Mouse (Mus musculus) hindbrain, embryonic 13.5 days (tissue): ENCODE results near the gene Prr9. TPM values are rescaled to one million over a fixed set of nuclear protein-coding genes. Genes with fewer than 3 reads are reported as not detected.
A peak's percentile ranks its signal among the peaks of the same experiment; 100 is the strongest.

Source experiments
- ATAC-seq: fragments of 200-750 bp; cut with Nextera tagmentation; 2 replicates; pipeline ENCODE4 v1.8.0; 2017; ENCODE audit warnings: moderate TSS enrichment; ENCODE audit not compliant: low FRiP score
- H3K27ac ChIP-seq: fragments of 300-500 bp; sonication (generic); 2 replicates; pipeline ENCODE4 v1.5.1; 2015; ENCODE audit warnings: inconsistent platforms, mild to moderate bottlenecking, moderate library complexity
- H3K27me3 ChIP-seq: fragments of 300-500 bp; sonication (generic); 2 replicates; pipeline ENCODE4 v1.6.1; 2015; ENCODE audit warnings: mild to moderate bottlenecking, inconsistent platforms
- H3K36me3 ChIP-seq: fragments of 300-500 bp; sonication (generic); 2 replicates; pipeline ENCODE4 v1.6.1; 2015; ENCODE audit warnings: mild to moderate bottlenecking, inconsistent platforms
- H3K4me1 ChIP-seq: fragments of 300-500 bp; sonication (generic); replicated peaks from 2 replicates; pipeline ENCODE4 v1.6.1; 2015; ENCODE audit warnings: inconsistent platforms
- H3K4me2 ChIP-seq: fragments of 300-500 bp; sonication (generic); 2 replicates; pipeline ENCODE4 v1.6.1; 2015; ENCODE audit warnings: inconsistent platforms, mild to moderate bottlenecking, moderate library complexity
- H3K4me3 ChIP-seq: fragments of 300-500 bp; sonication (generic); 2 replicates; pipeline ENCODE4 v1.5.1; 2015; ENCODE audit warnings: mild to moderate bottlenecking, inconsistent platforms
- H3K9ac ChIP-seq: fragments of 300-500 bp; sonication (generic); 2 replicates; pipeline ENCODE4 v1.6.1; 2015; ENCODE audit warnings: mild to moderate bottlenecking, inconsistent platforms
- H3K9me3 ChIP-seq: fragments of 300-500 bp; sonication (generic); 2 replicates; pipeline ENCODE4 v1.6.1; 2016; ENCODE audit warnings: inconsistent platforms
- WGBS: fragments of 180-500 bp; shearing (Covaris S2); methylation state at CpG from one replicate; pipeline ENCODE4 v1.1.7; 2015; 5-methylcytosine and 5-hydroxymethylcytosine counted together
- polyA plus RNA-seq: library from polyadenylated mRNA; unstranded; fragments of >200 nt; fragmentation: Nextera tagmentation; extraction: Ambion mirVana; gene quantifications from 2 replicates; pipeline ENCODE4 v1.2.1, GENCODE M21; 2015

The Prr9 gene
- polyA plus RNA-seq, 1 experiment from 2014 or later = not detected

DNA sequence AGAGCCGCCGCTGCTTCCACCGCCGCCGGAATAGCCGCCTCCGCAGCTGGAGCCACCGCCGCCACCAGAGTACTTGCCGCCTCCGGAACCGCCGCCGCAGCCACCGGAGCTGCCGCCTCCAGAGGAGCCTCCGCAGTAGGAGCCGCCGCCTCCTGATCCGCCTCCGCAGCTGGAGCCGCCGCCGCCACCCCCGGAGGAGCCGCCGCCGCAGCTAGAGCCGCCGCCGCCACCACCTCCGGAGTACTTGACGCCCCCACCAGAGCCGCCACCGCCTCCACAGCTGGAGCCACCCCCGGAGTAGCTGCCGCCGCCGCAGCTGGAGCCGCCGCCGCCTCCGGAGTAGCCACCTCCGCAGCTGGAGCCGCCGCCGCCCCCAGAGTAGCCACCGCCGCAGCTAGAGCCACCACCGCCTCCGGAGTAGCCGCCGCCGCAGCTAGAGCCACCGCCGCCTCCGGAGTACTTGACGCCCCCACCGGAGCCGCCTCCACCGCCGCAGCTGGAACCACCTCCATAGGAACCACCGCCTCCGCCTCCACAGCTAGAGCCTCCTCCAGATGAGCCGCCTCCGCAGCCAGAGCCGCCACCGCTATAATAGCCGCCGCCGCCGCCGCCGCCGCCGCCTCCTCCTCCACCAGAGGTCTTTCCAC is 42.3 kb downstream of the Prr9 start:
- Histone ChIP-seq H3K4me2 (peak overlapping the region; percentile 67), H3K9me3 (no peaks in the 10 kb centered on the region), H3K27ac (peak overlapping the region; percentile 97), H3K9ac (peak overlapping the region; percentile 89), H3K27me3 (peaks cover 32% of the 10 kb centered on the region), H3K4me1 (peaks cover 19% of the 10 kb centered on the region), H3K36me3 (no peaks in the 10 kb centered on the region), H3K4me3 (peak overlapping the region; percentile 72)
- ATAC-seq = peak; percentile 79
- WGBS = 0% methylated on average over 57 of the region's 76 CpGs

DNA sequence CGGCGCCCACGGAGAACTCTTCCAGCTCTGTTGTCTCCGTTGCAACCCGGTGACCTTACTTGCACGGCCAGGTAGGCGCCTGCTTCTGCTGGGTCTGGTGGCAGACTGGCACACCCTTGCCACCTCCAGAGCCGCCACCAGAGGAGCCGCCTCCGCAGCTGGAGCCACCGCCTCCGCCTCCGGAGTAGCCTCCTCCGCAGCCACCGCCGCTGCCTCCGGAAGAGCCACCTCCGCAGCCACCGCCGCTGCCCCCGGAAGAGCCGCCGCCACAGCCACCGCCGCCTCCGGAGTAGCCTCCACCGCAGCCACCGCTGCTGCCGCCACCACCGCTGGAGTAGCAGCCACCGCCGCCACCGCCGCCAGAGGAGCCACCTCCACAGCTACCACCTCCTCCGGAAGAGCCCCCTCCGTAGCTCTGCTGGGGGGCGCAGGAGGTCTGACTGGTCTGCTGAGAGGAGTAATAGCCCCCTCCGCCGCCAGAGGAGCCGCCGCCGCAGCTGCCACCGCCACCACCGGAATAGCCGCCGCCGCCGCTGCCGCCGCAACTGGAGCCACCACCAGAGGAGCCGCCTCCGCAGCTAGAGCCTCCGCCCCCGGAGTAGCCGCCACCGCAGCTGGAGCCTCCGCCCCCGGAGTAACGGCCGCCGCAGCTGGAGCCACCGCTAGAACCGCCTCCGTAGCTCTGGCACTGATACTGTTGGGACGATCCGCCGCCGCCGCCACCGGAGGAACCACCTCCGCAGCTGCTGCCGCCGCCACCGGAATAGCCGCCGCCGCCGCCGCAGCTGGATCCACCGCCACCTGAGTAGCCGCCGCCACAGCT is 43.1 kb downstream of the Prr9 start:
- H3K4me1 ChIP-seq = peaks cover 19% of the 10 kb centered on the region
- H3K27me3 ChIP-seq = peaks cover 32% of the 10 kb centered on the region
- H3K9me3 ChIP-seq = no peaks in the 10 kb centered on the region
- no peaks in the 10 kb centered on the region for H3K36me3 ChIP-seq
- H3K4me3 ChIP-seq = peak overlapping the region; percentile 72
- peak overlapping the region; percentile 67 for H3K4me2 ChIP-seq
- peak overlapping the region; percentile 97 for H3K27ac ChIP-seq
- ATAC-seq = peak; percentile 89
- under 1% methylated on average over 72 of the region's 82 CpGs for WGBS
- H3K9ac ChIP-seq = peak overlapping the region; percentile 89

Other genes starting within 250 kb of the Prr9 start
- gene Pglyrp3, start 109.4 kb downstream of the Prr9 start, polyA plus RNA-seq = not detected in 2 replicates
- gene Lor, start 40.8 kb downstream of the Prr9 start, polyA plus RNA-seq = 4.6 and 4.9 TPM in 2 replicates
- gene Lelp1, start 18.8 kb upstream of the Prr9 start, polyA plus RNA-seq = not detected in 2 replicates
- not detected in 2 replicates for gene Sprr2a1, start 91.9 kb upstream of the Prr9 start, polyA plus RNA-seq
- not detected in 2 replicates for gene Sprr2a2, start 92.0 kb upstream of the Prr9 start, polyA plus RNA-seq
- not detected in 2 replicates for gene Sprr2a3, start 161.5 kb upstream of the Prr9 start, polyA plus RNA-seq
- 0.35 TPM in 1 of 2 replicates, not detected in the other for gene Sprr2b, start 192.7 kb upstream of the Prr9 start, polyA plus RNA-seq
- not detected in 2 replicates for gene Sprr2d, start 215.2 kb upstream of the Prr9 start, polyA plus RNA-seq
- not detected in 2 replicates for gene Sprr2e, start 228.2 kb upstream of the Prr9 start, polyA plus RNA-seq
- gene Sprr2f, start 241.2 kb upstream of the Prr9 start, polyA plus RNA-seq = not detected in 2 replicates